Mouse (Mus musculus): ENCODE results near the gene Pdgfc.

Pdgfc gene

DNA sequence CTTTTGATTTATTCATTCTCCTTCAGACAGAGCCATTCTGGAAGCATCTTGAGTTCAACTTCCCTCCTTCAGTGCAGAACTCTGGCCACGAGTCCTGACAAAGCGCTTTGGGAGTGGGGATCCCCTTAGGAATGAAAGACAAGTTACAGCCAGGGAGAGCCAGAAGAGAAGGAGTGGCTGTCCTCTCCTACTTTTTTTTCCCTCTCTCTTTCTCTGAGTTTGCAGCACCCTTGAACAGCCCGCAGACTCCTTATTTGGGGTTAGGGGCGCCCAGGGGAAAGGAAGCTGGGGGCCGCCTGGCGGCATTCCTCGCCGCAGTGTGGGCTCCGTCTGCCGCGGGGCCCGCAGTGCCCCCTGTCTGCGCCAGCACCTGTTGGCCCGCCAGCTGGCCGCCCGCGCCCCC, at the start of gene Pdgfc:
Gene Pdgfc, plus strand, starts transcription at position 266 of the 403 bp plus-strand sequence.
- no peak for DNase-seq (ENCODE audit: low read depth, low spot score)

DNA sequence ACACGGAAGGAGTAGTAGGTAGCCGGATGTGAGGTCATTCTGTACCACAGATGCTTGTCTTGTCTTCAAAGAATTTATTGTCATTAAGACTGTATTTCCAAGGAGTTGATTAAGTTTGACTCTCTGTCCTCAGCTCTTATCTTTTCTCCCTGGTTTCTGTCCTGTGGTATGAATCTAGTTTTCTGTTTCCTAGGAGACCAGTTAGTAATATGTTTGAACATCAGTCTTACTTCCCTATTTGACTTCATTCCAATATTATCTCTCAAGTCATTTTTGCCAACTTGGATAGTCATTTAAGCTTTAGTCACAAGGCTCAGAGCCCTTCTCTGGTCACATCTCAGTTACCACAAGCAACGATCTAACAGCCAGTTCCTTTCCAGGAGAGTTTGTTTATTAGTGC, 27.0 kb upstream of the Pdgfc start:
- DNase-seq (ENCODE audit: low read depth, low spot score), result no peak

DNA sequence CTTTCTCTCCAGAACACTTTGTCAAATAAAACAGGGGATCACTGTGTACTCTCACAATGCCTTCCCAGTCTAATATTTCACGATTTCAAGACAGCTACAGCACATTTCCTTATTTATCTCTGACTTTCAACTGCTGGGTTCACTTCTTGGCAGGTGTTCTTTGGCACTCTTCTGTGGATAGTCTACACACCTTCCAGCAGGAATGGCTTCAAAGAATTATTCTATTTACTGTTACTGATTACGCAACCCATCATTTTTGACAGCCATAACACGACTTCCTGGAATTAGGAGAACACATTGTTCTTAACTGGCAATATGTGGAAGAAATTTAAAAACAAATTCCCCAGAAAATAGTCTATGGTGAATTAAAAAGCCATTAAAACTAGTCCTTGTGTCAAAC, 26.3 kb upstream of the Pdgfc start:
- DNase-seq (ENCODE audit: low read depth, low spot score), result no peak

DNA sequence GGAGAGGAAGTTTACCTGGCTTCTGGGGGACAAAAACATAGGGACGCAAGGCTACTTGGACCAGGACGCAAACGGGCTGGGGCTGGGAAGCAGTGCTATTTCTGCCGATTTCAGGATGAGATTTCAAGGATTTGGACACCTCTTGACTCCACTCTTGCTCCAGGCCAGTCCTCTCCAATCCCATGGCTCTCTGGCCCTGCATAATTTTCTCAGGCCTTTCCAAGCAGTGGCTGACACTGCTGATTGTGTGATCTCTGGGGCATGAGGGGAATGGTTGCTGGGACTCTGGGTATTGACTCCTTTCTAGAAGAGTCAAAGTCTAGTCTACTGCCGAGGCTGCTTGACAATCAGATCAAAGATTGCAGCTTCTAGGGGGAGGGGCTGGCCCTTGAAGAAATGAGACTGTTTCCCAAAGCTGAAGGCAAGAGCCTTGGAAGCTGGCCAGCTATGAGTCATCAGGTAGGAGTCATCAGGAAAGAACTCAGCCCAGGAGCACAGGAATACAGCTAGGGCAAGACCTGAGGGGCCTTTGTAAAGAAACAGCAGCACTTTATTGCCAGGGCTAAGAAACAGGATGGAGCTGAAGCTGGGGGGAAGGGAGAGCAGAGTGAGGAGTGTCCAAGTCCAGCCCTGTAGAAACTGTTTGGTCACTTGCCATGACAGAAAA, 18.7 kb upstream of the Pdgfc start:
- DNase-seq (ENCODE audit: low read depth, low spot score), result no peak

DNA sequence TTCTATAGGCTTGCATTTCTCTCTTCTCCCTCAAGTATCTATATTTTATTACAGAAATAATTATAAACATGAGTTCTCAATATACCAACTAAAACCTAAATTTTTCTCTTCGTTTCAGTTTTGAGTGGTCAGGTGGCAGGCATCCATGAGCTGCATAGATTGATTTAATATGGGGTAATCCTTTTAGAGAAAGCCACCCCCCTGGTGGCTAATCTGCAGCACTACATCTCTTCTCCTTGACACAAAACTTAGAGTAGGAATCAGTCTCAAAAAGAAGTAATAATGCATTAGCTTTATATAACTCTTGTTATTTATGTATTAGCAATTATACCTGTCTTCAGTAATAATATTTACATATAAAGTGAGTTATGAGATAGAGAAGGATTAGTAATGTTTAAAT, 16.2 kb upstream of the Pdgfc start:
- DNase-seq (ENCODE audit: low read depth, low spot score), result no peak

DNA sequence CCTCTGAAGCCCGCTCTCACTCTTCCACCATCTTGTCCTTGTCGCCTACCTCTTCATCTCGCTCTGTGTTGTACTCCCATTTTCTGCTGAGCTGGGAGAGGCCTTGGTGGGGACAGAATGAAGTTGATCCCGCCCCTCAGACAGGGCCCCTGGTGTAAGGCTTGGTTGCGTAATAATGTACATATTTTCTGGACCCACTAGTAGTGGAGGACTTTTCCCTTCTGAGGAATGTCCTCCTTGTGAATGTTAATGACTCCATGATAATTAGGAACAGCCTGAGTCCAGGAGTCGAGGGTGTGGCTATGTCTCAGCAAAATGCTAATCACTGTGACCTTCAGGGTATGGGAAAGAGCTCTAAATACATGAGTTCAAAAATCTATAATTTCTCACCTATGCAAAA, 14.4 kb upstream of the Pdgfc start:
- DNase-seq (ENCODE audit: low read depth, low spot score), result no peak

DNA sequence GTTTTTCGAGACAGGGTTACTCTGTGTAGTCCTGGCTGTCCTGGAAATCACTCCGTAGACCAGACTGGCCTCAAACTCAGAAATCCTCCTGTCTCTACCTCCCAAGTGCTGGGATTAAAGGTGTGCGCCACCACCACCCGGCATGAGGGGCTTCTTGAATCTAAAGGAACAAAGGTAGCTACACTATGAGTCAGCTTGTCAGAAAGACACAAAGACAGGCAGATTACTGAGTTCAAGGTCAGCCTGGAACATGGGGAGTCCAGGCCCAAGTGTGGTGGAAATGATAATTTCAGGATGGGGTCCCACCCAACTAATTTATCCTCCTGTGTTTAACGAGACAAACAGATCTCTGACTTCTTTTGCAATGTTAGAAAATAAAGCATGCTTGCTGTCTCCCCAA, 13.9 kb upstream of the Pdgfc start:
- DNase-seq (ENCODE audit: low read depth, low spot score), result no peak

DNA sequence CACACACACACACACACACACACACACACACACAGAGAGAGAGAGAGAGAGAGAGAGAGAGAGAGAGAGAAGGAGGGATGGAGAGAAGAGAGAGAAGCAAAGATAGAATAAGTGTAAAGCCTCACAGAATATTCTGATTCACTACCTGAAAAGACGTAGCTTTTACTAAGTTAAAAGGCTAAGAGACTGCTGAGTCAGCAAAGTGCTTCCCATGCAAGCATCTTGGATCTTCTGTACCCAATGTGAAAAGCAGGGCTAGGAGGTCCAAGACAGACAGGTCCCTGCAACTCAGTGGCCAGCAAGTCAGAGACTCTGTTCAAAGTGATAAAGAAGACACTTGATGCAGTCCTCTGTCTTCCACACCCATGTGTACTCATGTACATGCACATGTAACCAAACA, 13.4 kb upstream of the Pdgfc start:
- DNase-seq (ENCODE audit: low read depth, low spot score), result no peak

DNA sequence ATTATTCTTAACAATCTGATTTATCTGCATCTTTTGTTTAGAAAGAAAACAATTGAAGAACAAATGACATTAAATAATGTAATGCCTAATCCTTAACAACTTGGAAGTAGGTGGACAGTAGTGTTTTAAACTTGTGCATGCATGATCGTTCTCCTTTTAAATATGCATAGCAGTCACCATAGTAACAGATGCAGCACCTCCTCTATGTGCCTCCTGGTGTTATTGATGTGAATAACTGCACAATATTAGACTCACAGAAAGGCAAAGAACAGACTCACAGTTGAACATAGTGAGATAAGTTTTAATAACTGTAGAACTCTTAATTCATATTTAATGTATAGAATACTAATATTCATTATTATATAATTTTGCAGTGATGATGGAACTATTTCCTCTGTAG, 12.6 kb upstream of the Pdgfc start:
- DNase-seq (ENCODE audit: low read depth, low spot score), result no peak

DNA sequence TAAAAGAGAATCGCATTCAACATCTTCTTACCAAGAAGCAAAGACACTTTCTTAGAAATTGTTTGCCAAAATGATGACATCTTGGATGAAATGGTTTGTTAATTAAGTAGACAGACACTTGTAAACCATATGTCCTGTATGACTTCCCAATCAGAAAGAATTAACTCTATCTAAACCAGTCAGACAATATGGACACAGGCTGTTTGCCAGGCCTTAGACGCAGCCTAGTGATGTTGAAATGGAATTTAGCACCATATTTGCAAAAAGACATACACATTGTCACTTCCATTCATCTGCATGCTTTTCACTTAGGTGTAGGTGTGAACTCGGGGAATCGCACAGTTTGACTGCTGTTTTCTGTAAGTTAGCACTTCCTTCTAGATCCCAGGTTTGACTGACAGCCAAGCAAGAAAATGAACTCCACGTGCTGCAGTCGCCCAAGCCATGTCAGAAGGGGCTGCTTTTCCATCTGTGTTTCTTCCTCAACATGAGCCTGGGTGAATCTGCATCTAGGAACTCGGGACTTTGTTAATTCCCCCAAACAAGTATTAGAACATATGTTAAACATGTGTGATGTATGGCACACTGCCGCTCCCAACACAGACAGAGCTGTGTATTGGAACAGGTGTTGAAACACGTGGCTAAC, 10.5 kb upstream of the Pdgfc start:
- DNase-seq (ENCODE audit: low read depth, low spot score), result no peak

DNA sequence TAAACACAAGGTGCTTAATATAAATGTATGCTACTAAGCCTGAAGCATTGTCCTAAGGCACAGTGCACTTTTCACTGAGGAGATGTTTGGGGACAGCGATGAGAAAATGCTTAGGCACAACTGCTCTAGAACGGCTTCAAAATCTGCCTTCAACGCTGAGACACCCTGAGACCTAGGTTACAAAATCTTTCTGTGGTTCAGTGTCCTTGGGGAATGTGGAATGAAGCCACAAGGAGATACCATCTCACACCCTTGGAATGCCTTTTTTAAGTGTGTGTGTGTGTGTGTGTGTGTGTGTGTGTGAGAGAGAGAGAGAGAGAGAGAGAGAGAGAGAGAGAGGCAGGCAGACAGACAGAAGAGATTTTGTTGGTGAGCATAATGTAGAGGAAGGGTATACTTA, 7.9 kb upstream of the Pdgfc start:
- no peak for DNase-seq (ENCODE audit: low read depth, low spot score)

DNA sequence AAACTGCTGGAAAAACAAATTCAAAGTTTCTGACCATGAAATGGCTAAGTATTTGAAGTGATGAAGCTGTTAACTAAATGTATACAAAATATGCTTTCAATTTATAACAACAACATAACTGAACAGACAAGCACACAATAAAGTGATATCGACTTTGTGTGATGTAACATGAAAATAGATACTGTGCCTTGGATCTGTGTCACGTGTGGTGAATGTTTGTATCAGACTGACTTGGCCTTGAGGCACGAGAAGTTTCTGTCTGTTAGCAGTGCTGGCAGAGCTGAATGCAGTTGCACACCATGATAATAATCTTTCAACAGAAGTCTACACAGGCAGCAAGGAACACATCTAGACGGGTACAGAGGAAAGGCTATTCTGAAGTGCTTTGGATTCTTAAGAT, 6.9 kb upstream of the Pdgfc start:
- no peak for DNase-seq (ENCODE audit: low read depth, low spot score)

DNA sequence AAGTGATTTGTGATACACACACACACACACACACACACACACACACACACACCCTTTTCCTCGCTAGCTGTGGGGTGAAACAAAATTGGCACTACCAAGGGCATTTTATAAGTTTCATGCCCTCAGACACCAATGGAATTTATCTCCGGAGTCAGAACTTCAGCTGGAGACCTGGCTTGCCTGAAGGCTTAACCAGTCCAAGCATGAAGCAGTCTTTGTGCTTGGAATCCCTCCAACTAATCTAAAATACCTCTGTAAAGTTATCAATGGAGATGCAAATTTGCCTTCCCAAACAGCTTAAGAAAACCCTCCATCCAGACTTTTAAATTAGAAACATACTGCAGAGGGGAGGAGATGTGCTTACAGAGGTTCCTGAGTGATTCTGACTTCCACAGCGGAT, 6.3 kb upstream of the Pdgfc start:
- no peak for DNase-seq (ENCODE audit: low read depth, low spot score)

DNA sequence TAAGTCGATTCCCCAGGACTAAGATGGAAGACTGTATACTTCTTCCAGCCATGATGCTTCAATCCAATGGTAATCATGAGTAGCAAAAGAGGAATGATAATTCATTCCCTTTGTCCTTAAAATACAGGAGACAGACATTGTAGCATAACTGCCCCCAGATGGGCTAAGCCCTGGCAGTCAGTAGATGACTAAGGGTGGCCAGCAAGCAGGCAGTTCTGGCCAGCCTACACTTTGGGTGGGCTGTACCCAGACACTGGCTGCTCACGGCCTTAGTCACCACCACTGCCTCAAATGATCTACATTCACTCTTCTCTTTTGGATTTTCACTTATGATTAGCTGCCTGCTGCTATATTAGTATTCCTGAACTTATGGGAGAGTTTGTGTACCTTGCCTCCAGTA, 5.9 kb upstream of the Pdgfc start:
- DNase-seq (ENCODE audit: low read depth, low spot score), result no peak

DNA sequence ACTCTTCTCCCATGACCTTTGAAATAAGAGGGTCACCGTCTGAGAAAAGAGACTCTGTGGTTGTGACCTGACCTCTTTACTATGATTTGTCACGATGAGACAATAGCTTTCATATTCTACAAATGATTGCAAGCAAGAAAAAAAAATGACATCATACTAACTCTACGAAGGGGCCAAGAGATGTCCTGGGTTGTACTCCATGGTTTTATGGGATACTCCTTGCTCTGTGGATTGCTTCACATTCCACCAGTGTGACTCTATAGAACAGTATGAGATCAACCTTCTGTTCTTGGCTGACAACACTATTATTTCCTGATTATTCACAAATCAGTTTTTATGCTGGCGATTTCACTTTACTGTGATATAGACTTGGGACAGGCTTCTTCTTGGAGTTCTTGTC, 4.2 kb upstream of the Pdgfc start:
- no peak for DNase-seq (ENCODE audit: low read depth, low spot score)

DNA sequence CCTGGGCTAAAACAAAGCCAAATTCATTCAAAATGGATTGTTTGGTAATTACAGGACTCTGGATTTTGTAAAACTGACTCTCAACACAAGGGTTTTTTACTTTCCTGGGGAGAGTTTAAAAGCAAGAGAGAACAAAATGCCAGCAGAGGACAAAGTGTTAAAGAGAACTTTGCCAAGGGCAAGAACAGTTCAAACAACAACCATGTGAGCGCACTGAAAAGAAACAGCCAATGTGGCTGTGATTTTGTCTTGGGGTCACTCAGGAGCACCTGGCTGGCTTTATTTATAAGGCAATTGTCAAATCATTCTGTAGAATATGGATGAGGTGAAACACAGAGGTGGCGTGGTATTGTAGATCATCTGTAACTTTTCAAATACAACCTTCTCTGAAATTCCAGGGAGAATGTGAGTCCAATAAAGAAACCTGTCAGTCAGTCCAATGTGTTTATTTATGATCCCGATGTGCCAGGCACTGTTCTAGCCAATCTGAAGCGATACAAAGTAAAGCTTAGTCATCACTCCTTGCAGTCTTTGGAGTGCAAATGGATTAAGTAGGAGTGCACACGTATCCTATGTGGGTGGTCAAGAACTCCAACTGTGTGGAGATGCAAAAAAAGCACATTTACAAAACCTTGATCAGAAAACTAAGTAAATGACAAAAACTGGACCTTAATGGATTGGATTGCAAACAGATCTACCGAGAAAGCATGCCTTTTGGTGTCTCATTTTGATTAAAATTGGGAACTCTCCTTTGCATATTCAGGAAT, 1.7 kb upstream of the Pdgfc start:
- no peak for DNase-seq (ENCODE audit: low read depth, low spot score)

DNA sequence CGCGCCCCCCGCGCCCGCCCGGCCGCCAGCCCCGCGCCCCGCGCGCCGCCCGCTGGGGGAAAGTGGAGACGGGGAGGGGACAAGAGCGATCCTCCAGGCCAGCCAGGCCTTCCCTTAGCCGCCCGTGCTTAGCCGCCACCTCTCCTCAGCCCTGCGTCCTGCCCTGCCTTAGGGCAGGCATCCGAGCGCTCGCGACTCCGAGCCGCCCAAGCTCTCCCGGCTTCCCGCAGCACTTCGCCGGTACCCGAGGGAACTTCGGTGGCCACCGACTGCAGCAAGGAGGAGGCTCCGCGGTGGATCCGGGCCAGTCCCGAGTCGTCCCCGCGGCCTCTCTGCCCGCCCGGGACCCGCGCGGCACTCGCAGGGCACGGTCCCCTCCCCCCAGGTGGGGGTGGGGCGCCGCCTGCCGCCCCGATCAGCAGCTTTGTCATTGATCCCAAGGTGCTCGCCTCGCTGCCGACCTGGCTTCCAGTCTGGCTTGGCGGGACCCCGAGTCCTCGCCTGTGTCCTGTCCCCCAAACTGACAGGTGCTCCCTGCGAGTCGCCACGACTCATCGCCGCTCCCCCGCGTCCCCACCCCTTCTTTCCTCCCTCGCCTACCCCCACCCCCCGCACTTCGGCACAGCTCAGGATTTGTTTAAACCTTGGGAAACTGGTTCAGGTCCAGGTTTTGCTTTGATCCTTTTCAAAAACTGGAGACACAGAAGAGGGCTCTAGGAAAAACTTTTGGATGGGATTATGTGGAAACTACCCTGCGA, 517 bp downstream of the Pdgfc start:
- DNase-seq (ENCODE audit: low read depth, low spot score), result no peak

DNA sequence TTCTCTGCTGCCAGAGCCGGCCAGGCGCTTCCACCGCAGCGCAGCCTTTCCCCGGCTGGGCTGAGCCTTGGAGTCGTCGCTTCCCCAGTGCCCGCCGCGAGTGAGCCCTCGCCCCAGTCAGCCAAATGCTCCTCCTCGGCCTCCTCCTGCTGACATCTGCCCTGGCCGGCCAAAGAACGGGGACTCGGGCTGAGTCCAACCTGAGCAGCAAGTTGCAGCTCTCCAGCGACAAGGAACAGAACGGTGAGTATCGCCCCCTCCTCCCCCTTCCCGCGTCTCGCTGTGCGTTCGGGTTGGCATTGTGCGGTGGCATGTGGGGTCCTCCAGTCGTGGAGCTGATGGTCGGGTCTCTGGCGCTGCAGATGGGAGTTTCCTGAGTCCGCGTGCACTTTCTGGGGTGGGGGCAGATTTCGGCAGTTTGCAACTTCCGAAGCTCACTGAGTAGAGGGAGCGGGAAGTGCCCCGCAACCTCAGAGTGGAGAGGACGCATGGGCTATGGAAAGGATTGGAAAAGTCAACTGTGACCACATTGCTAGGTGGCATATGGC, 1.2 kb downstream of the Pdgfc start:
- no peak for DNase-seq (ENCODE audit: low read depth, low spot score)

DNA sequence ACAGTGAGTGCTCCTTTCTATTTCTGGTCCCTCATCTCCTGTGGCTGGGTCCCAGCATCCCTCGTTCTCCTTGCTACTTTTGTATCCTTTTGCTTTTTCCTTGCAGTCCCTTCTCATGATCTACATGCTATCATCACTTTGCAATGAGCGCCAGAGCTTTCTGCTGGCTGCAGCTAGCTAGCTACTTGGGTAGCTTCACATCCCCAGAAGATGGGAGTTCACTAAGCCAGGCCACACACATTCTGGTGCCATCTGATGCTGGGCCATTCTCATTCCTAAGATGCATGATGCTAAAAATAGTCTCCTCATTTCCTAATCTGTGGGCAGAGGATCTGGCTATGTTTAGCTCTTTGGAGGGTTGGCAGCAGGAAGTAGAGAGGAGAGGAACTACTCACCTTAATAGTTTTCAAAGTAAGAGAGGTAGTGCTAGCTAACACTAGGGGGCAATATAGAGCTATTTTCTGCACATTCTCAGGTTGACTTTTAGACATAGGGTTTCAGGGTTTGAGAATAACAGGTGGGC, 3.0 kb downstream of the Pdgfc start:
- DNase-seq (ENCODE audit: low read depth, low spot score), result peak; percentile 16

DNA sequence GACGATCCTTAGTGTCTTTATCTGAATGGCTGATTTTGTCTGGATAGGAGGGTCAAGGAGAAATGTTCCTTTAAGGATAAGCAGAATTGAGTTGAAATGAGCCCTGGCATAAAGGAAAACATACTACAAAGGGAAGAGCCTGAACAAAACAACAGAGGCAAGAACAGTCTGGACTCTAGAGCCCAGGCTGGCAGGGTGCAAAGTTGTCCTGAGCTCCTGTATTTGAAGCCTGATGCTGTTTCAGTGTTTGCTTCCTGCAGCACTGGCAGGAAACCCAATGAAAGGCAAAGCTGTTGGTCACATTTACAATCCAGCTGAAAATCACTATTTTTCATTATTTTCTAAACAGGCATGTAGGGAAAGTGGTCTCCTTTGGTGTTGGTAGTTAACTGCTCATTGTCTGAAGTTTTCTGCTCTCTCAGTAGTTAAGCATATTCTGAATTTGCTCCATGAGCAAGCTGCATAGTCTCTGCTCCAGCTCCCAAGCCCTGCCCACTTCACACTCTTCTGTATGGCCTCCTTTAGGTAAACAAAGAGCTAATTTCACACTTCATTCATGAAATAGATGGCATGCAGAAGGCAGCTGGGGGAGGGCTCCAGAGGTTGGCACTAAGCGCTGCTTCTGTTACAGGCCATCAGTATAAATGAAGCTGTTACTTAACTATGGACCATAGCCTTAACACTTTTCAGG, 8.6 kb downstream of the Pdgfc start:
- no peak for DNase-seq (ENCODE audit: low read depth, low spot score)

All from retina, adult 2 months (tissue).